7 mouse cellular contexts compared by ENCODE assay signal in the genomic region with DNA sequence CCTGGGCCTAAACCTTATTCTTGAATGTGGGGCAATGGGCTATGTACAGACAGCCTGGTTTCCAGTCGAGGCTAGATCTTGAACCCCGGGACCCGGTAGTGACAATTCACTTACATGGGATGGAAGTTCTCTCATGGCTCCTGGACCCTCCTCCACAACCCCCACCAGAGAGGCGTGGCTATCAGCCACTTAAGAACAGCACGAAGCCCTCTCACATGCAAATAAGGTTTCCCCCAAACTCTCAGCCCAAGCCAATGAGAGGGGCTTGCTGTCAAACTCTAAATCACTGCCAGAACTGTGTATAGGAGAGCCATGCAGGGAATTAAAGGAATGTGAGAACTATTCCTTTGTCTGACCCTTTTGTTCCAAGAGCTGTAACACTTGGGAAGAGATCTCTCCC. TPM values are rescaled to one million over a fixed set of nuclear protein-coding genes. Genes with fewer than 3 reads are reported as not detected.
DNase-seq lines count a peak whose midpoint lies in the region; ATAC-seq and TF ChIP-seq lines count a peak whose summit lies in the region.
"Not testable (repeated sequence)": the region's sequence is repeated elsewhere in the genome, so short reads cannot be mapped to it uniquely, and the experiment has no call there.

No protein-coding gene starts in this region.

- peak overlapping the region; percentile 92 for H3K27ac ChIP-seq in ES-E14 (ENCODE audit: insufficient read depth, low read depth, low read length, poor library complexity, severe bottlenecking)
- not testable (repeated sequence) for H3K27ac ChIP-seq in forebrain, embryonic 12.5 days; midbrain, embryonic 14.5 days (replicated peaks; ENCODE audit: low read depth, low read length)
- 0 out of 2 replicates have a peak overlapping the region, but pooled peaks have one; percentile 44 for H3K27ac ChIP-seq in heart, embryonic 10.5 days

- H3K4me3 ChIP-seq in E14TG2a.4 (replicated peaks; ENCODE audit: low read length): peak overlapping the region; percentile 68
- peak overlapping the region; percentile 19 to 43; a peak in 3 of 4 replicates for H3K4me3 ChIP-seq in ES-E14 (ENCODE audit: insufficient read depth in 1 of 2, low read depth in 1 of 2, low read length in 2 of 2, poor library complexity in 1 of 2, severe bottlenecking in 1 of 2)
- not testable (repeated sequence) for H3K4me3 ChIP-seq in forebrain, embryonic 12.5 days (replicated peaks); heart, embryonic 10.5 days; midbrain, embryonic 14.5 days (replicated peaks; ENCODE audit: low read depth, low read length)

- not testable (repeated sequence) for H3K4me2 ChIP-seq in forebrain, embryonic 12.5 days; midbrain, embryonic 14.5 days (ENCODE audit: low read length)

- TF ChIP-seq CTCF in E14TG2a.4 (conservative IDR thresholded peaks at IDR 0.05; ENCODE audit: low read length): not testable (repeated sequence)

- H3K9me3 ChIP-seq in E14TG2a.4 (ENCODE audit: low read length): peaks cover 14% of the 10 kb centered on the region
- H3K9me3 ChIP-seq in ES-E14 (ENCODE audit: control insufficient read depth, insufficient read depth, low read depth, low read length); forebrain, embryonic 12.5 days; heart, embryonic 10.5 days; midbrain, embryonic 14.5 days (ENCODE audit: control insufficient read depth, low read length): not testable (repeated sequence)

- H3K4me1 ChIP-seq in E14TG2a.4 (replicated peaks; ENCODE audit: low read depth, low read length): peaks cover 82% of the 10 kb centered on the region
- not testable (repeated sequence) for H3K4me1 ChIP-seq in ES-E14 (ENCODE audit: control insufficient read depth in 2 of 2, insufficient read depth in 2 of 2, low read length in 2 of 2, poor library complexity in 1 of 2); forebrain, embryonic 12.5 days; heart, embryonic 10.5 days; midbrain, embryonic 14.5 days (ENCODE audit: control insufficient read depth, insufficient read depth, low read length)

- DNase-seq in ES-E14 (ENCODE audit: low read depth, low spot score): peak; percentile 87
- peak; percentile 97 for DNase-seq in ZHBTc4 (ENCODE audit: low read depth, low spot score)
- DNase-seq in embryo, embryonic 11 days: peak; percentile 16
- DNase-seq in heart, embryonic 10.5 days (ENCODE audit: low spot score): peak; percentile 73
- DNase-seq in midbrain, embryonic 14.5 days: not testable (repeated sequence)

- whole genome bisulfite sequencing in forebrain, embryonic 12.5 days: 42% methylated on average over 5 of the region's 5 CpGs
- WGBS in heart, embryonic 10.5 days: 49% methylated on average over 5 of the region's 5 CpGs
- WGBS in midbrain, embryonic 14.5 days: 40% methylated on average over 5 of the region's 5 CpGs

- not testable (repeated sequence) for H3K27me3 ChIP-seq in E14TG2a.4 (ENCODE audit: insufficient read depth, low read length); forebrain, embryonic 12.5 days; heart, embryonic 10.5 days (ENCODE audit: insufficient read depth, poor library complexity, severe bottlenecking); midbrain, embryonic 14.5 days (ENCODE audit: control insufficient read depth, insufficient read depth, low read length)

- H3K36me3 ChIP-seq in E14TG2a.4 (ENCODE audit: insufficient read depth, low read length): peaks cover 64% of the 10 kb centered on the region
- not testable (repeated sequence) for H3K36me3 ChIP-seq in ES-E14 (ENCODE audit: control insufficient read depth, insufficient read depth, low read length, poor library complexity, severe bottlenecking); forebrain, embryonic 12.5 days (replicated peaks); heart, embryonic 10.5 days; midbrain, embryonic 14.5 days (ENCODE audit: control insufficient read depth, insufficient read depth, low read length)

- in situ Hi-C loops in ES-E14 (cut with MboI; ENCODE audit: low sequenced_read_pairs in 2 of 2, unreplicated experiment in 2 of 2): not testable (repeated sequence)

- 0 out of 2 replicates have a peak, but pooled peaks have one; percentile 4 for ATAC-seq in forebrain, embryonic 12.5 days (ENCODE audit: low FRiP score)
- ATAC-seq in midbrain, embryonic 14.5 days (ENCODE audit: low FRiP score, low TSS enrichment): 0 out of 2 replicates have a peak, but pooled peaks have one; percentile 14

- peak overlapping the region; percentile 26; the same call in 1 of the 2 replicates for H3K9ac ChIP-seq in ES-E14 (ENCODE audit: insufficient read depth, low read depth, low read length, poor library complexity, severe bottlenecking)
- H3K9ac ChIP-seq in forebrain, embryonic 12.5 days; midbrain, embryonic 14.5 days (replicated peaks; ENCODE audit: low read length): not testable (repeated sequence)

TF ChIP-seq in ES-E14, 5 proteins besides CTCF, POLR2A, EP300 and RAD21:
- 0 out of 2 replicates have a peak, but pooled peaks have one; percentile 35 for TF ChIP-seq CHD2 (IDR thresholded peaks at IDR 0.05; ENCODE audit: low read depth, low read length)

RNA-seq across cellular contexts. Expression of a gene that starts 16.6 kb away (rescaled TPM):
- total RNA-seq in ES-E14 (2012; rRNA removed): 83.0 and 103 TPM in 2 replicates
- 91.2 and 91.3 TPM in 2 replicates for polyA plus RNA-seq in forebrain, embryonic 12.5 days (2016; fragmentation: Nextera tagmentation; extraction: Ambion mirVana)
- polyA plus RNA-seq in heart, embryonic 10.5 days (2016; fragmentation: Nextera tagmentation; extraction: Ambion mirVana): 105 and 121 TPM in 2 replicates
- polyA plus RNA-seq in midbrain, embryonic 14.5 days (2014; fragmentation: Nextera tagmentation; extraction: Ambion mirVana): 119 and 134 TPM in 2 replicates
